Mouse (Mus musculus) heart, postnatal 10 days (tissue): ENCODE measurements around the gene Lpcat4. TPM values are rescaled to one million over a fixed set of nuclear protein-coding genes. Genes with fewer than 3 reads are reported as not detected.

Source experiments
- DNase-seq, 2 experiments: peaks; one replicate each; pipeline ENCODE4 v3.0.0; 2021
- intact Hi-C: fragments of 180-260 bp; cut with DNase I; formaldehyde crosslinking; loops from one replicate; pipeline ENCODE4 v1.15.1; 2025
- total RNA-seq, 2 experiments: library from RNA; stranded (reverse); gene quantifications; 2 replicates each; pipeline ENCODE4 v1.2.3; 2021

The Lpcat4 gene
- 1 to 10 TPM; 5.8 to 6.0 TPM for total RNA-seq

DNA sequence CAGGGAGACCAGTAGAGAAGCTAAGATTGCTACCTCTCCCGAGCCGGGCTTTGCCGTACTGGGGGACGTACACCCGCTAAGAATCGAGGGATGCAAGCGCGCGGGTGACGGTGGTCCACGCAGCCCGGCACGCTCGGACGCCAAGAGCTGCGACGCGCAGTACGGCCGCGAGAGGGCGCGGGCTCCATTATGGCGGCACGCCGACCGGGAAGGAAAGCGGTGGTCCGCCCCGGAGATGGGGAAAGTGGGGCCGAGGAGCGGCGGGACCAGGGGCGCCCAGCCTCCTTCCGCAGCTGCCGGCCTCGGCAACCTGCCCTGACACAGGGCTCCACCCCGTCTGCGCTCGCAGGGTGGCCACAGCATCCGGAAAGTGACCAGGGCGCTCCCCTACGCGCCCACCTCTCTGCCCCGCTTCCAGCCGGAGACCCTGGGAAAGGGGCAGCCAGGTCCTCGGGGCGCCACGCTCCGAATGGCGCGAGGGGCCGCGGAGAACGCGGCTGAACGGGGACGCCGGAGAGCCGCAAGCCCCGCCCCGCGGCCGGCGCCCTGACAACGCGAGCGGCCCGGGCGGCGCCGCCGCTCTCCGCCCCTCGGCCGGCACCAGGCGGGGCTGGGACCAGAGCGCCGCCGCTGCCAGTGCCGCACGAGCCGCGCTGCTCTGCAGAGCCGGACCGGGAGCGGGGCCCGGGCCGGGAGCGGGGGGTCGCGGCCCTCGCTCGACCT is at the start of gene Lpcat4:
Lpcat4 (plus strand) TSS at position 257 of the 723 bp plus-strand sequence.
- intact Hi-C loops = loop anchor here (1.0 to 10.0 kb wide), 4 partner anchors 21 to 241 kb away; partner anchors contain the start of genes Chrm5, Emc7 and Nop10

DNA sequence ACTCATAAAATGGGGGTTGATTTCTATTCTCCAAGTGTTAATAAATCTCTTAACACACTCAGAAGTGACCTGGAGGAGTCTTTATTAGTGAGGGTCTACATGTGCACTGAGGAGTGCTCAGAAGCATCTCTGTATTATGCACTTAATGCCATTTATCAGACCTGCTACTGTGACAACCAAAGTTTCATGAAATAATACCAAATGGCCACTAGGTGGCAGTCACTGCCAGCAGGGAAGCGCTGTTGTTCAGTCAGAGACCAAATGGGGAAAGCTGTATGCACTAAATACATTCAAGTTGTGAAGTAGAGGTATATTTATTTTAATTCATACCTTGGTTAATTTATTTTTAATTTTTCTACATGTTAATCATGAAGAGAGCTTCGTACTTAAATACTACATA is 42.4 kb upstream of the Lpcat4 start:
- intact Hi-C loops = loop anchor here (2.0 to 10.0 kb wide), 3 partner anchors 60 to 284 kb away; partner anchors contain the start of genes Chrm5 and Nutm1
- peak; percentile 50 to 63 for DNase-seq

More for the DNA sequence above, at the start of gene Lpcat4:
- peak; percentile 90 to 94 for DNase-seq

DNA sequence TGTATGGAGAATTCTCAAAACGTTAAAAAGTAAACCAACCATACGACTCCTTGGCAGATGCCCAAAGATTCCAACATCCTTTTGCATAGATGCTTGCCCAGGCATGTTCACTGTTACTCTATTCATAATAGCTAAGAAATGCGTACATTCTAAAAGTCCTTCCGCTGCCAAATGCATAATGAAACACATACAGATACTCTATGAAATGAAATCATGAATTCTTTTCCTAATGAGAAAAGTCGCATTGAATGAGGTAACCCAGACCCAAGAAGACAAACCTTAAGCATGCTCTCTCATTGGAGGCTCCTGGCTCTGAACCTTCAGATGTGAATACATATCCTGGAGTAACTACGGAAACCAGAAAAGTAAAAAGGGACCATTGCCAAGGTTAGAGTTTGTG is 36.2 kb upstream of the Lpcat4 start:
- DNase-seq = no peak
- intact Hi-C loops = no loop called here

DNA sequence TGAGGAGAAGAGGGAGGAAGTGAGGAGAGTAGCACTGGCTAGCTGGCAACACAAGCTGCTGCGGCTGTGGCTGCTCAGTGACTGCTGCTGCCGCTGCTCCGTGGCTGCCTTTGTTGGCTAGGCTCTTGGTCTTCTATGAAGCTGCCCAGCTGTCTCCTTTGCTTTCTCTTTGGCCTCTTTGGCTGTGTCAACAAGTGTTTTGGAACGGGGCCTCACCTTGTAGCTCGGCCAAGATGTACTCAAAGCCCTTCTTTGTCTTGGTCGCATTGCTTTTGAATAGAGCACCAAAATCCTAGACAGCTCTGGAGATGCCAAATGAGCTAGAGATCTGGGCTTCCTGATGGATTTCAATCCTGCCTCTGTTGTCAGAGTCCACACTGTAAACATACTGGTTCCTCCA is 29.1 kb upstream of the Lpcat4 start:
- intact Hi-C loops = no loop called here
- DNase-seq = peak; percentile 87 to 88

DNA sequence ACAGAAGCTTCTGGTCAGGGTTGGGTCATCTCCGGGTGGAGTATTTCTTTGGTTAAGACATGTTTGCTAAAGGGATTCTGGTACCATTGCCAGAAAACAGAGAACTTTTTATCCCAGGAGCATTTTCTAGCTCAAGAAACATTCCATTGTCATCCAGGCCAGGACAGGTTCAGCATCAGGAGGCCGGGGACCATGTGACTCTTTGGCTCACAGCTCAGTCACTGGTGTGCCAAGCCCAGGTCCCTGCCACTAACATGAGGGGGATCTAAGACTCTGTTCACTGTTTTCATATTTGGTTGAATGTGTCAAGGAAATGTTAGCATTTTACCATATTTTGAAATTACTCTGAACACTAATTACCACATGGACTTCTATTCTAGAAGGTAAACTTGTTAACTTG is 28.6 kb upstream of the Lpcat4 start:
- intact Hi-C loops = no loop called here

DNA sequence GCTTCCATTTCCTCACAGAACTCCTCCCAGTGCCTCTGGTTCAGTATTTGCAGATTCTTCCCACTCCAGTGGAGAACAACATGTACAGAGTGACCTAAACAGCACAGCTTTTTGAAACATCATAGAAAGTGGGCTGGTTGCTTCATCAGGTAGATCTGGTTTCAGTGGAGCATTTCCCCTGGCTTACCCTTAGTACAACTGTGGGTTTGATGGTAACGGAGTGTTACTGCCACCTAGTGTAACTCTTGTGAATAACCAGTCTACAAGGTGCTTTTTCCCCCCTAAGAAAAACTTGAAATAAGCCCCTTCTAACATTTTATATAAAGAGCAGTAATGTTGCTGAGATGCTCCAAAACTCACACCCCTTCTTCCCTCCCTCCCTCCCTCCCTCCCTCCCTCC is 23.3 kb upstream of the Lpcat4 start:
- intact Hi-C loops = no loop called here
- peak; percentile 14 to 32 for DNase-seq

More for the DNA sequence above, 28.6 kb upstream of the Lpcat4 start:
- no peak for DNase-seq

DNA sequence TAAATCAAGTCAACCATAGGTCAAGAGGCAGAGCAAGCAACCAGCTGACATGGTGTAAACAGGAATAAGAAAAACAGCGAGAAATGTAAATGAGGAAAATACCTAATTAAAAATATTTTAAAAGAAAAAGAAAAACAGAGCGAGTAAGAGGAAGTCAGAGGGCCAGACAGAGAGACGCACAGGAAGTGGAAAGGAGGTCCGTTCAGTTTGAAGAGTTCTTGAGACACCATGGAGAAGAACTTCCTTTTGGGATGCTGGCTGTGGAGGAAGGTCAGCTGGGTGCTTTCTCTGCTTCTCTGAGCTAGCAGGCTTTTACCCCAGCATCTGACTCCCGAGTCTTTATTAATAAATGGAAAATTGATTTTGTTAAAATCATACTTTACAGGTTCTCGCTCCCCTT is 21.7 kb upstream of the Lpcat4 start:
- no peak for DNase-seq
- intact Hi-C loops = no loop called here

DNA sequence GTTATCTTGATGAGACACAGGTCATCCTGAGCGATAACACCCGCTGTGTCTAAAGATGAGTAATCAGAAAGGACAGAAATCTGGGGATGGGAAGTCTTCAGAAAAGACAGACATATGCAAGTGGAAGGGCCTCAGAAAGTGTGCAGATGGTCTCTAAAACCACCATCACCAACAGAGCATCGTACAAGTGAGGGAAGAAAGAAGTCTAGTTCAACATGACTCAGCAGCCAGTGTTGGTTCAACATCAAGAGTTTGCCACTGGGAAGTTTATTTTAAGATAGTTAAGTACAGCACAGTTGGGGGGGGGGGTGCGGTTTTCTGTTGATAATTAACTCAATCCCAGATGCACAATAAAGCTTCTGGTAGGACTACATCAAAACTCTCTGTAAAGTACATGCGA is 18.4 kb upstream of the Lpcat4 start:
- intact Hi-C loops = no loop called here
- no peak for DNase-seq

DNA sequence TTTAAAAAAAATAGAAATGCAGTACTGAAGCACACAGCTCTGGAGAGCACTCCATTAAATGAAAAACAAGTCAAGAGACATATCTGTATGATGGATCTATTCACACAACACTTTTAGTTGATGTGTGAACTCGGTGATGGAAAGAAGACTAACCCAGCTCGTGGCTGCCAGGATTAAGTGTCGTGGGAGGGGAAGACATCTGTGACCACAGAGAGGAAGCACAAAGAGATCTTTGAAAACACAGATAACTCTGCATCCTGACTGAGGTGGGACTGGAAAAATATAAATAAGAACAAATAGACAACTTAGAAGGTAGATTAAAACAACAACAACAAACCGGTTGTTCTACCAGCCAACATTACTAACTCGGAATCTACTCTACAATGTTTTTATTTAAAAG is 16.7 kb upstream of the Lpcat4 start:
- no peak for DNase-seq
- intact Hi-C loops = no loop called here

DNA sequence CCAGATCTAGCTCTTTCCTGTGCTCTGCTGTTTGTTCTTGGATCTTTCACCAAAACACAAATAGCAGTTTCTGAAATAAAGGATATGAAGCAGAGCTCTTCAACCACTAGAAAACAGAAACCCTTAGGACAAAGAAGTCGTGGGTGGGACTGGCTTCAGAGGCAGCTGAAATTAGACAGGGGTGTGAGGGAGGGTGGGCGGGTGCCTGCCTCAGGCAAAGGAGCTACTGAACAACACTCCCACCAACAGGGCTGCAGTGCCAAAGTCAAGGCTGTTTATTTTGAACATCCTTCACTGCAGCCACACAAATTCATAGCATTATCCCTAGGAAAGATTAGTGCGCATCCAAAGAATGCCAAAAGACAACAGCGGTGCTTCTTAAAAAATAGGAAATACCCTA is 14.9 kb upstream of the Lpcat4 start:
- intact Hi-C loops = no loop called here

DNA sequence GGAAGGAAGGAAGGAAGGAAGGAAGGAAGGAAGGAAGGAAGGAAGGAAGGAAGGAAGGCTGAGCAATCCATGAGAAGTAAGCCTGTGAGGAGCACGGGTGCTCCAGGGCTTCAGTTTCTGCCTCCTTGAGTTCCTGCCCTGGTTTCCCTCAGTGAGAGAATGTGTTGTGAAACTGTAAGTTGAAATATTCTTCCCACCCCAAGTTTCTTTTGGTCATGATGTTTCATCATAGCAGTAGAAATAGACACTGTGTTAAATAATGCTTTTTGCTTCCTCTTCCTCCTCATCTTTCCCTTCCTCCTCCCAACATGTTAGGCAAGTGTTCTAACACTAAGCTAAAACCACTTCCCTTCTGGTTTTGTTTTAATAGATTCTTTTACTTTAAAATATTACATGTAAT is 6.6 kb upstream of the Lpcat4 start:
- intact Hi-C loops = loop anchor here (10.0 kb wide), 1 partner anchor 222 kb away; the partner anchor contains the start of gene Emc7
- DNase-seq = no peak

More for the DNA sequence above, 14.9 kb upstream of the Lpcat4 start:
- DNase-seq = no peak

DNA sequence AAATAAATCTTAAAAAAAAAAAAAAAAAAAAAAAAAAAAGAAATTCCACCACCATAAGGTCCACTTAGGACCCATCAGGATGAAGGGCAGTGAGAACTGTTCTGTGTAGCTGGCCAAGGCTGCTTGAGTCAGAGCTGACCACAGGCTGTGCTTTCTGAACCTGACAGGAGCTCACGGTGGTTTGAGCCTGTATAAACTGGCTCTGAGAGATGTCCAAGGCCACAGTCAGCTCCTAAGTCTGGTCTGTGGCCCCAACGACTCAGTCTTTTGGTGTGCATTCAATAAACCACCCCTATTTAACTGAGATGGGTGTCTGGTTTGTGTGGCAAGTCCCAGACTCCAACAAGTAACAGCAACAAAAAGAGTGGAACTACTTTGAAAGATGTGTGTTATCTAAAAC is 2.6 kb upstream of the Lpcat4 start:
- intact Hi-C loops = loop anchor here (10.0 kb wide), 1 partner anchor 218 kb away; the partner anchor contains the start of gene Emc7
- no peak for DNase-seq

DNA sequence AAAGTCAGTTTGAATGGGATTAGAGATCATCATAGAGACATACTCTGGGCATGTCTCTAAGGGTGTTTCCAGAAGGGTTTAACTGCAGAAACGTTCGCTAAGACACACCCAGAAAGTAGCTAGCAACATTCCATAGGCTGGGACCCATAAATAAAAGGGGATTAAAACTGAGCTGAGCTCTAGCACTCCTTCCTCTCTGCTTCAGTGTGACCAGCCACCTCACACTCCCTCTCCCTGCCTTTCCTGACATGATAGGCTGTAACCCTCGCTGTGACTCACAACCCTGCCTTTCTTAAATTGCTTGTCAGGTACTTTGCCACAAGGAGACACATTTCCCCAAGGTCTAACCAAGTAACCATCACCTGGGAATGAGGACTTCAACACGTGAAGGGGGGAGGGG is 1.3 kb upstream of the Lpcat4 start:
- intact Hi-C loops = loop anchor here (2.0 to 10.0 kb wide), 3 partner anchors 23 to 243 kb away; partner anchors contain the start of genes Chrm5, Emc7 and Nop10

DNA sequence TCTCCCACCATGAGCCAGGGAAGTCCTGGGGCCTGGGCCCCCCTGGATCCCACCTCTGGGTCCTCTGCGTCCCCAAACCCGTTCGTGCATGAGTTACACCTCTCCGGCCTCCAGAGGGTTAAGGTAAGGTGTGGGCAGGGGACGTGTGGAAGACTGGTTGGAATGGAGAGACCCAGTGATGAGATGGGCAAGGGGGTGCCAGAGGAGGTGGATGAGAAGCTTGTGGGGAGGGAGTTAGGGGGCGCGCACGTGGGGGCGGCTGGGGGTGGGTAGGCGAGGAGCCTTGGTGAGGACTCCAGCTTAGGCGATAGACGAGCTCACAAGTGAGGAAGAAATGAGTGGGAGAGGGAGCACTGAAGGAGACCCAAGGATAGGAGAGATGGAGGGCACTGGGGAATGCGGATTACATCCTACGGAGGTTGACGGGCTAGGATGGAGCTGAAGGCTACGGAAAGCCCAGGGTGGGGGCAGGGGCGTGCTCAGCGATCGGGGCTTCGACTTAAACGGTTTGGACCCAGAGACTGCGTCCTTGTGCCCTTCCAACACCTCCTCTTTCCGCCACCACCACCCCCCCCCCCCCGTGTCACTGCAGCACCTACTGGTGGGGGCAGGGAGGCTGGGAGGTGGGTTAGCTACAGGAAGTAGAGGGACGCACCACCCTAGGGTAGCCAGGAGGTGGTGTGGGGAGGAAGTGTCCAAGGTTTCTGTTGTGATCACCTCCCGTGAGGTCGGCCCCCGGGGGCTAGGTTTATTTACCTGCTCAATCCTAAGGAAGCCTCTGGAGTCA is 860 bp downstream of the Lpcat4 start:
- peak; percentile 11 to 20 for DNase-seq
- intact Hi-C loops = loop anchor here (1.0 to 10.0 kb wide), 4 partner anchors 21 to 241 kb away; partner anchors contain the start of genes Chrm5, Emc7 and Nop10

More for the DNA sequence above, 1.3 kb upstream of the Lpcat4 start:
- DNase-seq = no peak

DNA sequence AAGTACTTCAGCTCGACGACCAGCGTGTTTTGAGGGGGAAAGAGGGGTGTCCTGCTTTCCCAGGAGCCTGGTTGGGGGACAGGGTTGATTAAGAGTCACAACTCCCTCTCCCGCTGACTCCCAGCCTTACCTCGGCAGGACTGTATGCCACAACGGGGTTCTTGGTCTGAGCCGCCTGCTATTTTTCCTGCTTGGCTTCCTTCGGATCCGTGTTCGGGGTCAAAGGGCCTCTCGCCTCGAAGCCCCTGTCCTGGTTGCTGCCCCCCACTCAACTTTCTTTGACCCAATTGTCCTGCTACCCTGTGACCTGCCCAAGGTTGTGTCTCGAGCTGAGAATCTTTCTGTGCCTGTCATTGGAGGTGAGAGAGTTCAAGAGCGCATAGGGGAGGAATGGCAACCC is 2.5 kb downstream of the Lpcat4 start:
- no peak for DNase-seq
- intact Hi-C loops = no loop called here

DNA sequence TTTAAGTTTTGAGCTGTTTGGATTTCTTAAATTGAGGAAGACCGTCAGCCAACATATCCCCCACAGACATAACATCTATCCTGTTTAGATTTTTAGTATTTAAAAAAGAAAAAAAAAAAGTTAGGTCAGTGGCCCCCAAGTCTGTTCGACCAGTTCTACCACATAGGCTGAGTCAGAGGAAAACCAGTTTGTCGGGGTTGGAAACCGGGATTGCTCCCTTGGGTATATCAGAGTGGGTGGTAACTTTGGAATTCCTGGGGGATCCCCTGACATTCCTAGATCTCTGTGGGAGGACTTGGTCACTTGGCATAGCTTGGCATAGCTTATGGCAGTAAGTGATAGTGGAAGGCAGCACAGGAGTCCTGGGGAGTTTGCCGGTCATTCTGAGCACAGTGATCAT is 6.0 kb downstream of the Lpcat4 start:
- DNase-seq = no peak
- intact Hi-C loops = no loop called here

DNA sequence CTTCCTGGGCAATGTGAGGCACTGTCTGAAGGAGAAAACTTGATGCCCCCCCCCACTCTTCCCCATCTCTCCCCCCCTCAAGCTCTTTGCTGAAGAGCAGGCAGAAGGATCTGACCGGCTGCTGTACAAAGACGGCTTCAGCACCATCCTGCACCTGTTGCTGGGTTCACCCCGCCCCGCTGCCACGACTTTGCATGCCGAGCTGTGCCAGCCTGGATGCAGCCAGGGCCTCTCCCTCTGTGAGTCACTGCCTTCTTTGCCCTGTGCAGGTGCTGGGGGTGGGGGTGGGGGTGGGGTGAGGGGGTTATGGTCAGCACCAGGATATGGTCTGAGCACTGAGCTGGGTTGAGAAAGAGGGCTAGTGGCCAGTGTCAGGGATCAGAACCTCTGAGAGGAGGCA is 6.9 kb downstream of the Lpcat4 start:
- intact Hi-C loops = no loop called here
- no peak for DNase-seq

DNA sequence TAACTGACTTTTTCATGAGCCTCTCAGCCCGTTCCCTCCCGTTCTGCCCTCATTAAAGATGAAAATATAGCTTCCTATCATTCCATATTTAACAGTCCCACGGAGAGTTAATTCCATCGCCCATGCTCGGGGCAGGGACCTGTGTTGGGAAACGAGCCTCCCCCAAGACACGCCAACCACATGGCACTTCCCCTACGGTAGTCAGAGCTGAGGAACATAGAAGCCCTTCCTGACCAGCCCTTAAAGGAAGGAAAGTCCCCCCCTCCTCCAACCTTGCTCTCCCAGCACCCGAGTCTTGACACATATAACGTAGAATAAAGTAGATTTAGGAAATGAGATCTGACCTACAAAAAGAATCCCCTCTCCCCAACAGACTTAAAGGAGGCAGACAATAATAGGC is 8.1 kb downstream of the Lpcat4 start:
- intact Hi-C loops = no loop called here
- DNase-seq = no peak

DNA sequence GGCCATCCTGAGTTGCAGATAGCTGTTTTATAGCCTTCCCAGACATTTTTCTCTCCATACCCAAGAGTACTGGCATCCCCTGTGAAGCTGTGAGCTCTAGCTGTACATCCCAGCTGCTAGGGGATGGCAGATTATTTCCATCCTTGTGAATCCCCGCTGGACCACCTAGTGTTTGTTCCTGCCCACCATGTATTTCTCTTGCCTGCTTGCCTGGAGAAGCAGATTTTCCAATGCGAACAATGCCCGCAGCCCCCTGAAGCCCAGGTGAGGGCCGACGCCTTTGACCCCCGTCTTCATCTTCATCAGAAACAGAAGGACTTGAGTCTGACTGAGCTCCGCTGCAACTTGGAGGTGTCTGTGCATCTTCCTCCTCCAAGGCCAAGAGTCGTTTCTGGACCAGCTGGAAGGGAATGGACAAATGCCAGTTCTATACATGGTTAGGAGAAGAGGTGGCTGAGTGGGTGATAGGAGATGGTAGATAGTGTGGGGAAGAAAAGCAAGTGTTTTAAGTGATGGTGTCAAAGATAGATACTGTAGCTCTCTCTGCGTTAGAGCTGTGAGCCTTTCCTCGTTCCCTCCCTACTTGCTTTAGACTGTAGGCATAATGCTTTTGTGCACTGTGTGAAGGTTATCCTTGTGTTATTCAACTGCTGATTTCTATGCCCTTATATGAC is 10.6 kb downstream of the Lpcat4 start:
- intact Hi-C loops = no loop called here
- DNase-seq = no peak

DNA sequence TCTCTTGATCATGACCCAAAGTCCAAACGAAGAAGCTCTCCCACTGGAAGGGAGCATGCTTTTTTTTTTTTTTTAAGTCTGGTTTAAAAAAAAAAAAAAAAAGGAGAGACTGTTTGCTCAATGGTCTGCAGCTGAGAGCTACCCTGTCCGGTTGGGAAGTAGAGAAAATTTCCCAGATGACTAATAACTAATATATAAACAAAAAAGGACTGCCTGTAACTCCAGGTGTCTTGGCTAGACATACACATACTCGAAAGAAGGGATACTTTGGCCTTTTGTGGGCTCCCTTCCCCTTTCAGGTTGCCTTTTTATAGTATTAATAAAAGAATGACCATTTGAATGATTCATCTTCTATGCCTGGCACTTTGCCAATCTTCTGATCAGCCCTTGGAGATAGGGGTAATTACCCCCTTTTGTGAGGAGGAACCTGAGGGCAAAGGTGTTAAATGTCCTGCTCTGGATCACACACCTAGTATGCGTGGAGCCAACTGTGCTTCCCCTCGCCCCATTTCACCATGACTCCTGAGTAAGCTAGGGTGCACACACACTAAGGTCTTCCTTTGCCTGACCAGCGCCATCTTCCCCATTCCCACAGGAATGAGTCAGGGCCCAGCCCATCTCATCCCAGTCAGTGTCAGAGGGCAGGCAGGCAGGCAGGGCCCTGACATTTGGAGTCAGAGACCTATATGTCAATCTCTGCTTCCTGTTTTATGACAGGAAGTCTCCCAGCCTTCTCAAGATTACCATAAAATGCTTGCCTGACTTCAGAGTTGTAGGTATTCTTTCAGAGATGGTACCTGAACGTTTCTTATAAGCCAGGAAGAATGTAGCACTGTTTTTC is 15.6 kb downstream of the Lpcat4 start:
- intact Hi-C loops = loop anchor here (5.0 kb wide), 1 partner anchor 58 kb away; no protein-coding TSS in a partner anchor
- no peak for DNase-seq
